Mouse (Mus musculus) G1E (cell line): ENCODE data around the gene Yeats4. TPM values are rescaled to one million over a fixed set of nuclear protein-coding genes. Genes with fewer than 3 reads are reported as not detected.

ENCODE experiments used
- ATAC-seq: 2 replicates; pipeline ENCODE4 v1.8.0; 2016; ENCODE audit warnings: mild to moderate bottlenecking; ENCODE audit not compliant: insufficient number of reproducible peaks, poor library complexity, low FRiP score, severe bottlenecking; ENCODE audit errors: extremely low read depth
- DNase-seq: peaks from one replicate; pipeline ENCODE4 v3.0.0; 2012; ENCODE audit warnings: low spot score
- H3K27me3 ChIP-seq: 2 replicates; pipeline ENCODE4 v1.6.1; 2012; ENCODE audit warnings: mild to moderate bottlenecking, low read length, inconsistent platforms; ENCODE audit not compliant: insufficient read depth
- H3K36me3 ChIP-seq: replicated peaks from 2 replicates; pipeline ENCODE3; 2012; ENCODE audit warnings: mild to moderate bottlenecking, inconsistent platforms
- H3K4me1 ChIP-seq: 2 replicates; pipeline ENCODE4 v1.6.1; 2012; ENCODE audit warnings: low read depth, low read length, inconsistent platforms, mixed read lengths; ENCODE audit not compliant: insufficient read depth
- H3K4me3 ChIP-seq: 2 replicates; pipeline ENCODE4 v1.5.1; 2012; ENCODE audit warnings: low read depth, mild to moderate bottlenecking, inconsistent platforms, low read length, moderate library complexity, mixed read lengths
- H3K9me3 ChIP-seq: replicated peaks from 2 replicates; pipeline ENCODE4 v1.6.1; 2012; ENCODE audit warnings: inconsistent platforms
- CTCF ChIP-seq: IDR thresholded peaks from 2 replicates; pipeline ENCODE4 v1.5.1; 2012; ENCODE audit warnings: low read depth, low read length, inconsistent platforms, mixed read lengths
- GATA1 ChIP-seq: IDR thresholded peaks from 2 replicates; pipeline ENCODE4 v1.6.1; 2012; ENCODE audit warnings: borderline replicate concordance, low read length, inconsistent platforms, mixed read lengths
- GATA2 ChIP-seq: IDR thresholded peaks from 2 replicates; pipeline ENCODE4 v1.6.1; 2012; ENCODE audit warnings: low read depth, low read length, inconsistent platforms, borderline replicate concordance
- POLR2AphosphoS5 ChIP-seq: IDR thresholded peaks from 2 replicates; pipeline ENCODE4 v1.6.1; 2012; ENCODE audit warnings: low read depth, low read length, inconsistent platforms; ENCODE audit not compliant: insufficient replicate concordance
- TAL1 ChIP-seq: conservative IDR thresholded peaks from 2 replicates; pipeline ENCODE4 v1.6.1; 2012; ENCODE audit warnings: low read depth, low read length, inconsistent platforms, mixed read lengths
- polyA plus RNA-seq: library from polyadenylated mRNA; stranded (reverse); fragments of >175 nt; gene quantifications from 2 replicates; pipeline ENCODE4 v1.2.3, GENCODE M21; 2012
- total RNA-seq, 2 experiments: library from RNA; stranded (forward) in 1 of 2; stranded (reverse) in 1 of 2; fragments of 200-1000 nt in 1 of 2; fragments of >200 nt in 1 of 2; fragmentation: Nextera tagmentation in 1 of 2; gene quantifications; 2 replicates each; pipeline ENCODE4 v1.2.3; 2014 to 2017

The Yeats4 gene
- total and polyA plus RNA-seq, 3 experiments, result 34.2 to 83.9 (median 75.8) TPM

- Histone ChIP-seq H3K36me3 (no peaks in the 10 kb centered on the region), H3K9me3 (no peaks in the 10 kb centered on the region), H3K4me1 (peaks cover 6% of the 10 kb centered on the region), H3K27me3 (peaks cover 26% of the 10 kb centered on the region), H3K4me3 (no peak overlapping the region)
- no peak for TF ChIP-seq TAL1
- TF ChIP-seq GATA1, result no peak
- no peak for TF ChIP-seq CTCF
- no peak for TF ChIP-seq GATA2
- no peak for TF ChIP-seq POLR2AphosphoS5
- DNase-seq (no peak), ATAC-seq (no peak)
These were observed 18.2 kb downstream of the Yeats4 start for GRCm38 (mm10) chr10:117206070-117206469.

GRCm38 (mm10) chr10:117203558-117203981 lies 20.7 kb downstream of the Yeats4 start:
- DNase-seq, result no peak

GRCm38 (mm10) chr10:117202981-117203557 lies 21.2 kb downstream of the Yeats4 start:
- H3K9me3 ChIP-seq, result no peaks in the 10 kb centered on the region
- H3K4me3 ChIP-seq, result no peak overlapping the region
- H3K36me3 ChIP-seq, result no peaks in the 10 kb centered on the region
- ATAC-seq (no peak), DNase-seq (no peak)
- TF ChIP-seq TAL1 (no peak), CTCF (no peak), GATA1 (no peak), POLR2AphosphoS5 (no peak), GATA2 (no peak)
- no peaks in the 10 kb centered on the region; the same call in 1 of the 2 replicates for H3K4me1 ChIP-seq
- H3K27me3 ChIP-seq, result peaks cover 38% of the 10 kb centered on the region

More at GRCm38 (mm10) chr10:117203558-117203981, 20.7 kb downstream of the Yeats4 start:
- Histone ChIP-seq H3K4me3 (no peak overlapping the region), H3K36me3 (no peaks in the 10 kb centered on the region), H3K27me3 (peaks cover 39% of the 10 kb centered on the region), H3K9me3 (no peaks in the 10 kb centered on the region), H3K4me1 (no peaks in the 10 kb centered on the region; the same call in 1 of the 2 replicates)
- TF ChIP-seq CTCF (no peak), GATA2 (no peak), GATA1 (no peak), POLR2AphosphoS5 (no peak), TAL1 (no peak)
- no peak for ATAC-seq

- peaks cover 31% of the 10 kb centered on the region for H3K27me3 ChIP-seq
- H3K36me3 ChIP-seq, result no peaks in the 10 kb centered on the region
- no peak for DNase-seq
- TF ChIP-seq GATA1, result no peak
- TF ChIP-seq POLR2AphosphoS5, result no peak
- TF ChIP-seq TAL1, result no peak
- no peak for TF ChIP-seq GATA2
- TF ChIP-seq CTCF, result no peak
- peaks cover 8% of the 10 kb centered on the region for H3K4me1 ChIP-seq
- H3K9me3 ChIP-seq, result no peaks in the 10 kb centered on the region
- H3K4me3 ChIP-seq, result no peak overlapping the region
- no peak for ATAC-seq
These were observed 24.6 kb downstream of the Yeats4 start for GRCm38 (mm10) chr10:117199701-117200100.

GRCm38 (mm10) chr10:117196696-117197095 lies 27.6 kb downstream of the Yeats4 start:
- Histone ChIP-seq H3K9me3 (no peaks in the 10 kb centered on the region), H3K4me3 (no peak overlapping the region), H3K27me3 (peaks cover 17% of the 10 kb centered on the region), H3K4me1 (peaks cover 8% of the 10 kb centered on the region), H3K36me3 (no peaks in the 10 kb centered on the region)
- DNase-seq, result no peak
- ATAC-seq, result no peak
- TF ChIP-seq GATA1 (no peak), CTCF (no peak), TAL1 (no peak), POLR2AphosphoS5 (no peak), GATA2 (no peak)

- TF ChIP-seq GATA1, result no peak
- TF ChIP-seq TAL1, result no peak
- TF ChIP-seq POLR2AphosphoS5, result no peak
- no peak for TF ChIP-seq CTCF
- no peak for TF ChIP-seq GATA2
- Histone ChIP-seq H3K27me3 (peaks cover 17% of the 10 kb centered on the region), H3K9me3 (no peaks in the 10 kb centered on the region), H3K4me3 (no peak overlapping the region), H3K4me1 (peaks cover 8% of the 10 kb centered on the region), H3K36me3 (no peaks in the 10 kb centered on the region)
- DNase-seq (no peak), ATAC-seq (no peak)
These were observed 28.6 kb downstream of the Yeats4 start for GRCm38 (mm10) chr10:117195748-117196147.
